Mouse (Mus musculus) MEL (cell line): Measurements from ENCODE around the gene Sort1.

Source experiments
- CTCF ChIP-seq, 3 experiments: IDR thresholded peaks in 2 of 3; conservative IDR thresholded peaks in 1 of 3; 2 replicates each; pipeline ENCODE4 v1.5.1; 2011 to 2012; ENCODE audit warnings: low read length in 3 of 3, low read depth in 2 of 3, mild to moderate bottlenecking in 2 of 3, improper control_type of control experiment in 1 of 3, inconsistent platforms in 1 of 3, mixed read lengths in 1 of 3, moderate library complexity in 1 of 3; ENCODE audit not compliant: control insufficient read depth in 1 of 3, insufficient read depth in 1 of 3, poor library complexity in 1 of 3, severe bottlenecking in 1 of 3
- EP300 ChIP-seq, 2 experiments: IDR thresholded peaks; 2 replicates each; pipeline ENCODE4 v1.6.1; 2011; ENCODE audit warnings: improper control_type of control experiment in 2 of 2, low read length in 2 of 2, low read depth in 1 of 2, mild to moderate bottlenecking in 1 of 2
- KAT2A ChIP-seq: conservative IDR thresholded peaks from 2 replicates; pipeline ENCODE4 v1.6.1; 2012; ENCODE audit warnings: low read depth, low read length, improper control_type of control experiment, inconsistent platforms
- MXI1 ChIP-seq: IDR thresholded peaks from 2 replicates; pipeline ENCODE4 v1.6.1; 2011; ENCODE audit warnings: mild to moderate bottlenecking, low read depth, low read length, improper control_type of control experiment
- MYC ChIP-seq: IDR thresholded peaks from 2 replicates; pipeline ENCODE4 v1.6.1; 2011; ENCODE audit warnings: low read depth, mild to moderate bottlenecking, low read length, improper control_type of control experiment, moderate library complexity
- POLR2A ChIP-seq, 2 experiments: IDR thresholded peaks; 2 replicates each; pipeline ENCODE4 v1.6.1; 2011 to 2012; ENCODE audit warnings: low read length in 2 of 2, mild to moderate bottlenecking in 2 of 2, control low read depth in 1 of 2, improper control_type of control experiment in 1 of 2, low read depth in 1 of 2, moderate library complexity in 1 of 2; ENCODE audit not compliant: control insufficient read depth in 1 of 2, insufficient read depth in 1 of 2, poor library complexity in 1 of 2
- TCF12 ChIP-seq: IDR thresholded peaks from 2 replicates; pipeline ENCODE4 v1.6.1; 2014; ENCODE audit warnings: low read depth, mild to moderate bottlenecking, inconsistent platforms, low read length, improper control_type of control experiment, moderate library complexity
- ZMIZ1 ChIP-seq: IDR thresholded peaks from 2 replicates; pipeline ENCODE4 v1.6.1; 2012; ENCODE audit warnings: low read depth, mild to moderate bottlenecking, inconsistent platforms, low read length, improper control_type of control experiment, moderate library complexity

- no peak for TF ChIP-seq CTCF (IDR thresholded peaks at IDR 0.05 in 2 of 3, conservative IDR thresholded peaks at IDR 0.05 in 1 of 3; ENCODE audit: control insufficient read depth in 1 of 3, insufficient read depth in 1 of 3, low read depth in 2 of 3, low read length in 3 of 3, poor library complexity in 1 of 3, severe bottlenecking in 1 of 3)
- TF ChIP-seq KAT2A = no peak; the same call in 1 of the 2 replicates
- no peak; the same call in none of the 2 replicates for TF ChIP-seq MXI1
- TF ChIP-seq TCF12 = 0 out of 2 replicates have a peak, but pooled peaks have one; percentile 6
- peak; percentile 16 to 62; a peak in 1 of 4 replicates for TF ChIP-seq POLR2A (IDR thresholded peaks at IDR 0.05; ENCODE audit: control insufficient read depth in 1 of 2, insufficient read depth in 1 of 2, low read depth in 1 of 2, low read length in 2 of 2, poor library complexity in 1 of 2)
- TF ChIP-seq MYC = 0 out of 2 replicates have a peak, but pooled peaks have one; percentile 60
- no peak for TF ChIP-seq EP300 (IDR thresholded peaks at IDR 0.05; ENCODE audit: low read depth in 1 of 2, low read length in 2 of 2)
- TF ChIP-seq ZMIZ1 = no peak
Observed at GRCm38 (mm10) chr3:108383485-108384354, 99.8 kb downstream of the Sort1 start, which contains the start of gene Psrc1.
